Mouse (Mus musculus): Measurements from ENCODE around the gene Ccdc149.

DNA sequence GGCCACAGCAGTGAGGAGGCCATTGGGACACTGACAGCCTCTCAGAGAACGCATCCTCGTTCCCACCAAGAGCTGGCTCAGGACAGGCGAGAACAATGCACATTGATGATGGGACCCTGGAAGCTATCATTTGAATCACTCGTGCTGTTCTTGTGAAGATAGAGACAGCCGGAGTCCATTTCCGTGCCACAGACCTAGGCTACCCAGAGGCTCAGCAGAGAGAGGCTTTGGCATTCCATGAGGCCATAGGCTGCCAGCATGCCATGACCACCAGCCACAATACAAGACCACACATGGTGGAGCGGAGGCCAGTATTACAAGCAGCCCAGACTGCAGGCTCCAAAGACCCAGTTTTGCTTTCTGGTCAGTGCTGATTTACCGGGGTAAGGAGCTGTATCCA lies 88.5 kb downstream of the Ccdc149 start:
- TF ChIP-seq POLR2A (IDR thresholded peaks at IDR 0.05; ENCODE audit: insufficient read depth, low read depth, low read length) (no peak), CTCF (IDR thresholded peaks at IDR 0.05) (no peak), EP300 (IDR thresholded peaks at IDR 0.05; ENCODE audit: insufficient read depth, low read depth, low read length) (no peak)

Data from heart, adult 2 months (tissue).